Mouse (Mus musculus) liver, postnatal 0 days (tissue): ENCODE data around the gene Lca5l.

Experiments used
- CTCF ChIP-seq: sonication (generic); IDR thresholded peaks from 2 replicates; pipeline ENCODE4 v1.5.1; 2016; ENCODE audit warnings: antibody characterized with exemption, low read depth
- EP300 ChIP-seq: IDR thresholded peaks from 2 replicates; pipeline ENCODE4 v1.6.1; 2016; ENCODE audit warnings: antibody characterized with exemption, low read depth, mild to moderate bottlenecking

DNA sequence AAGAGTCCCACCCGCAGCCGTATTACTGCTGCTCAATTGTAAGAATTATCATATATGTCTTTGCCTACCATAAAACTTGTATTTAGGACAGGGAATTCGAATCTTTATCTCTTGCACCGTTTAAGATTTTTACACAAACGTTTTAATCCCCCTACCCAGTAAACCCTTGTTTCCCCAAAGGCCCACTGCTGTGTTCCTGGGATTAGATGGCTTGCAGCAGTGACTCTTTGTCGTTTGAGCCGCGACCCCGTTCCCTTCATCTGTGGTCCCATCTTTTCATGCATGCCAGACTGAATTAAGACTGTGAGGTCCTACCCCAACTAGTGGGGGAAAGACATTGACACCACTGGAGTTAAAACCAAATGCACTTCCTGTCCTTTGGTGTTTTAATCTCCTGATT is 63.6 kb downstream of the Lca5l start:
- TF ChIP-seq CTCF, result no peak
- no peak for TF ChIP-seq EP300
